In genomic region chr17:31636277-31636941, GRCm38 (mm10) we compare ENCODE assay signal across 9 mouse cellular contexts. TPM values are rescaled to one million over a fixed set of nuclear protein-coding genes. Genes with fewer than 3 reads are reported as not detected.
A peak's percentile ranks its signal among the peaks of the same experiment; 100 is the strongest.
DNase-seq lines count a peak whose midpoint lies in the region; ATAC-seq and TF ChIP-seq lines count a peak whose summit lies in the region.
"Had no signal": no experiment of that assay in that cellular context is flagged by ENCODE, and none has a peak within 500 bp of the region (broad histone marks: within the 10 kb centered on the region; RNA-seq: fewer than 3 reads in every experiment).

No protein-coding gene starts in this region.

- WGBS in kidney, adult 2 months = 12% methylated on average over 45 of the region's 45 CpGs
- 5% methylated on average over 45 of the region's 45 CpGs for WGBS in hindbrain, embryonic 14.5 days
- WGBS in midbrain, embryonic 15.5 days = 5% methylated on average over 45 of the region's 45 CpGs

- TF ChIP-seq CTCF in kidney, adult 2 months (conservative IDR thresholded peaks at IDR 0.05; ENCODE audit: insufficient read depth, insufficient read length, low read depth, low read length) = no peak

- peak overlapping the region; percentile 92 for H3K4me2 ChIP-seq in hindbrain, embryonic 14.5 days (replicated peaks)
- H3K4me2 ChIP-seq in midbrain, embryonic 15.5 days = peak overlapping the region; percentile 97

- H3K4me1 ChIP-seq in kidney, adult 2 months (ENCODE audit: control insufficient read depth, insufficient read depth, low read length) = peaks cover 12% of the 10 kb centered on the region; the same call in 1 of the 2 replicates
- H3K4me1 ChIP-seq in hindbrain, embryonic 14.5 days (replicated peaks; ENCODE audit: control insufficient read depth, insufficient read depth, low read length) = peaks cover 21% of the 10 kb centered on the region
- peaks cover 15% of the 10 kb centered on the region for H3K4me1 ChIP-seq in midbrain, embryonic 15.5 days

- H3K4me3 ChIP-seq in kidney, adult 2 months (ENCODE audit: insufficient read depth, low read depth, low read length) = peak overlapping the region; percentile 51
- peak overlapping the region; percentile 42 for H3K4me3 ChIP-seq in hindbrain, embryonic 14.5 days (replicated peaks; ENCODE audit: low read length)
- peak overlapping the region; percentile 49 for H3K4me3 ChIP-seq in midbrain, embryonic 15.5 days

- H3K9me3 ChIP-seq in hindbrain, embryonic 14.5 days (ENCODE audit: control insufficient read depth, low read length) = no peaks in the 10 kb centered on the region
- no peaks in the 10 kb centered on the region for H3K9me3 ChIP-seq in midbrain, embryonic 15.5 days

- TF ChIP-seq POLR2A in kidney, adult 2 months (IDR thresholded peaks at IDR 0.05; ENCODE audit: low read depth, low read length) = no peak

- ATAC-seq in hindbrain, embryonic 14.5 days (ENCODE audit: low FRiP score) = 0 out of 2 replicates have a peak, but pooled peaks have one; percentile 41
- peak; percentile 60 for ATAC-seq in midbrain, embryonic 15.5 days (replicated peaks)
- ATAC-seq in cerebellum, adult (ENCODE audit: insufficient number of reproducible peaks, low FRiP score, low TSS enrichment) = no peak
- ATAC-seq: Patski had no signal

- no peaks in the 10 kb centered on the region for H3K36me3 ChIP-seq in kidney, adult 2 months (ENCODE audit: control insufficient read depth, insufficient read depth, low read length)
- H3K36me3 ChIP-seq in hindbrain, embryonic 14.5 days (replicated peaks; ENCODE audit: control insufficient read depth, insufficient read depth) = no peaks in the 10 kb centered on the region
- H3K36me3 ChIP-seq in midbrain, embryonic 15.5 days (replicated peaks) = no peaks in the 10 kb centered on the region

- H3K9ac ChIP-seq in hindbrain, embryonic 14.5 days = peak overlapping the region; percentile 57
- peak overlapping the region; percentile 33 for H3K9ac ChIP-seq in midbrain, embryonic 15.5 days

- H3K27me3 ChIP-seq in kidney, adult 2 months (replicated peaks; ENCODE audit: control insufficient read depth, insufficient read depth, low read length) = no peaks in the 10 kb centered on the region
- H3K27me3 ChIP-seq in hindbrain, embryonic 14.5 days (ENCODE audit: control insufficient read depth, insufficient read depth, low read length) = peaks cover 17% of the 10 kb centered on the region
- H3K27me3 ChIP-seq in midbrain, embryonic 15.5 days (replicated peaks) = peaks cover 22% of the 10 kb centered on the region; the same call in 1 of the 2 replicates
- H3K27me3 ChIP-seq: Patski had no signal

- DNase-seq in kidney, adult 2 months = no peak
- no peak for DNase-seq in kidney, postnatal 10 days
- DNase-seq in embryo, embryonic 10.5 days (ENCODE audit: low spot score) = peak; percentile 30
- DNase-seq in hindbrain, embryonic 14.5 days (ENCODE audit: low spot score) = no peak
- no peak for DNase-seq in gastrocnemius, adult 18-20 months (ENCODE audit: low spot score)
- DNase-seq in adrenal gland, postnatal 4 days (ENCODE audit: low spot score in 2 of 2) = no peak

- H3K27ac ChIP-seq in kidney, adult 2 months (ENCODE audit: insufficient read depth, low read depth, low read length) = peak overlapping the region; percentile 34
- H3K27ac ChIP-seq in hindbrain, embryonic 14.5 days = no peak overlapping the region
- no peak overlapping the region for H3K27ac ChIP-seq in midbrain, embryonic 15.5 days

RNA-seq across cellular contexts. Expression of gene Cbs, which starts 0.6 kb away (rescaled TPM):
- polyA plus RNA-seq in kidney, adult 2 months (2012; rRNA removed) = 140 and 154 TPM in 2 replicates
- 6.7 and 10.0 TPM in 2 replicates for polyA plus RNA-seq in hindbrain, embryonic 14.5 days (2014; fragmentation: Nextera tagmentation; extraction: Ambion mirVana)
- 5.2 and 5.9 TPM in 2 replicates for polyA plus RNA-seq in midbrain, embryonic 15.5 days (2015; fragmentation: Nextera tagmentation; extraction: Ambion mirVana)
- under 1 TPM; 0.66 to 0.69 TPM for total RNA-seq in gastrocnemius, adult 18-20 months (2021)
- total RNA-seq in adrenal gland, postnatal 4 days (2021) = 10 to 100 TPM; 10.2 to 28.5 TPM

RNA-seq across cellular contexts. Expression of gene U2af1, which starts 22.3 kb away (rescaled TPM):
- 45.0 and 61.3 TPM in 2 replicates for polyA plus RNA-seq in kidney, adult 2 months (2012; rRNA removed)
- 92.9 and 105 TPM in 2 replicates for polyA plus RNA-seq in hindbrain, embryonic 14.5 days (2014; fragmentation: Nextera tagmentation; extraction: Ambion mirVana)
- polyA plus RNA-seq in midbrain, embryonic 15.5 days (2015; fragmentation: Nextera tagmentation; extraction: Ambion mirVana) = 189 and 217 TPM in 2 replicates
- 10 to 100 TPM; 62.1 to 62.7 TPM for total RNA-seq in gastrocnemius, adult 18-20 months (2021)
- 100 to 1,000 TPM; 196 to 216 TPM for total RNA-seq in adrenal gland, postnatal 4 days (2021)

RNA-seq across cellular contexts. Expression of gene Cryaa, which starts 41.2 kb away (rescaled TPM):
- 0.86 and 0.99 TPM in 2 replicates for polyA plus RNA-seq in kidney, adult 2 months (2012; rRNA removed)
- polyA plus RNA-seq in hindbrain, embryonic 14.5 days (2014; fragmentation: Nextera tagmentation; extraction: Ambion mirVana) = 0.20 and 0.30 TPM in 2 replicates
- 0.33 and 0.39 TPM in 2 replicates for polyA plus RNA-seq in midbrain, embryonic 15.5 days (2015; fragmentation: Nextera tagmentation; extraction: Ambion mirVana)
- not detected for total RNA-seq in gastrocnemius, adult 18-20 months (2021)
- total RNA-seq in adrenal gland, postnatal 4 days (2021) = not detected
- polyA plus RNA-seq: Patski had no signal

Comparison
In these comparisons a context has a peak if more than half of its experiments do, and no peak if none do; other contexts are left out.
1. RNA of gene Cbs, which starts 0.6 kb away (polyA plus RNA-seq): 140 to 154 TPM in kidney, adult 2 months; 6.7 to 10.0 TPM in hindbrain, embryonic 14.5 days and 5.2 to 5.9 TPM in midbrain, embryonic 15.5 days; every median in the first group is over 10 times any median in the second.
2. Peak in every context shown above with its lines, with median percentiles within 50 percentile points of each other: H3K4me3 ChIP-seq.